Mouse (Mus musculus): Measurements from ENCODE around the gene Ndufa1. TPM values are rescaled to one million over a fixed set of nuclear protein-coding genes. Genes with fewer than 3 reads are reported as not detected.
"Not testable (repeated sequence)": the region's sequence is repeated elsewhere in the genome, so short reads cannot be mapped to it uniquely, and the experiment has no call there.

The Ndufa1 gene
- 100 to 1,000 TPM; 230 TPM for total RNA-seq (2021)

- DNase-seq = peak; percentile 82 to 83
These were observed at the start of gene Ndufa1, which contains the start of gene Rnf113a1 for GRCm38 (mm10) chrX:37191105-37191743. Gene Ndufa1, minus strand, starts transcription at chrX:37191163. Gene Rnf113a1, plus strand, starts transcription at chrX:37191245.

DNA sequence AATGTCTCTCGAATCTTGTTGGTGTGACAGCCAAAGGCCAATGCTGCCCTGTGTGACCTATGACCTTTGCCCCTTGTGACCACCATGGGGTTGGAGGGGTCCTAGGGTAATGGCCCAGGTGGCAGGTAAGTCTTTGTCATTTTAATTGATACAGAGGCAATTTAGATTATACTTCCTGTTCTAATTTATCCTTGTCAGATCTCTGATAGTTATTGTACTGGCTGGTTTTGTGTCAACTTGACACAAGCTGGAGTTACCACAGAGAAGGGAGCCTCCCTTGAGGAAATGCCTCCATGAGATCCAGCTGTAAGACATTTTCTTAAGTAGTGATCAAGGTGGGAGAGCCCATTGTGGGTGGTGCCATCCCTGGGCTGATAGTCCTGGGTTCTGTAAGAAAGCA is 31.2 kb upstream of the Ndufa1 start, which contains the start of gene Rhox1:
Rhox1 (minus strand) TSS at position 101 of the 400 bp plus-strand sequence.
- not testable (repeated sequence) for DNase-seq

- DNase-seq = no peak
These were observed 20.0 kb upstream of the Ndufa1 start, which contains the start of gene Gm9 for GRCm38 (mm10) chrX:37210941-37211340. Gene Gm9, minus strand, starts transcription at chrX:37211041.

DNA sequence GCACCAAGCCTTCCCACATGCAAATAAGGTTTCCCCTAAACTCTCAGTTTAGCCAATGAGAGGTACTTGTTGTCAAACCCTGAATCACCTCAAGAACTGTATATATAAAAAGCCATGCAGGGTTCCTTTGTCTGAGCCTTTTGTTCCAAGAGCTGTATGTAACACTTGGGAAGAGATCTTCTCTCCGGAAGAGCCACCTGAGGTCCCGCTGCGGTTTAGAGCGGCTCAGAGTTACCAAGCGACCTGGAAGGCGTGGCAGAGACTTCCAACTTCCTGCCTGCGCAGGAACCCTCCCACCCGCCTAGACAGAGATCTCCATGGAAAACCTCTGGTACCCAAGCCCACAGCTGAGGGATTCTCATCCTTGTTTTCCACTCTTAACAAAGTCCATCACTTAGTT is 7.7 kb upstream of the Ndufa1 start:
- DNase-seq = no peak

GRCm38 (mm10) chrX:37191744-37192379 is 899 bp upstream of the Ndufa1 start:
- peak in 1 of 2 experiments; percentile 18 for DNase-seq

DNA sequence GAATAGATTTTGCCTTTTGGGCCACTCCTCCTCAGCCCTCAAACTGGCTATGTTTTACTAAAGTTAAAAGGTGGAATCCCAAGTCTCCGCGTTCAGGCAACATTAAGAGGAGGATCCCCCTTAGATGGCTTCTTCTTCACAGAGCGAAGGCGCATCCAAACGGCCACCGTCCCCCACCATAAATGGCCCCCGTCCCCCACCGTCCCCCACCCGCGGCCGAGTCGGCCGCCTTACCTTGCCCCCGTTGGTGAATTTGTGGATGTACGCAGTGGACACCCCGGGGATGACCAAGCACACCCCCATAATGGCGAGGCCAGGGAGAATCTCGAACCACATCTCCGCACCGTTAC is 233 bp downstream of the Ndufa1 start:
- no peak for DNase-seq

GRCm38 (mm10) chrX:37184401-37184800 is 6.6 kb downstream of the Ndufa1 start:
- DNase-seq = not testable (repeated sequence)

DNA sequence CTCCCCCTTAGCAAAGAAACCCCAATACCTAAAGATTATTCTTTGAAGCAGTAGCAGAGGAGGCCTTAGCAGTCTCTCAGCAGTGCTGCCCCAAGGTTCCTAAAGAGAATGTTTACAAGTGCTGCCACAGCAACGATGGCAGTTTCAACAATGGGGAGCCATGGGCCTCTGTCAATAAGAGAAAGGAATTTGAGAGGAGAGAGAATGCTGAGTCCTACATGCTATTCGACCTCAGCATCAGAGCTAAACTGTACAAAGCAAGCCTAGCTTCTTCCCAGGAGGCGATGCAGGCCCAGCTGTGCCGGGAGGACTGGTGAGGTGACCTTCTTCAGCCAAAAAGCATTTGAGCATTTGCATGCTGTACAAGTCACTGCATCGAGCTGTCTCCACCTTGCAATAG is 22.2 kb downstream of the Ndufa1 start, which contains the start of gene Akap14:
Akap14 (minus strand) TSS at position 101 of the 400 bp plus-strand sequence.
- no peak for DNase-seq

DNA sequence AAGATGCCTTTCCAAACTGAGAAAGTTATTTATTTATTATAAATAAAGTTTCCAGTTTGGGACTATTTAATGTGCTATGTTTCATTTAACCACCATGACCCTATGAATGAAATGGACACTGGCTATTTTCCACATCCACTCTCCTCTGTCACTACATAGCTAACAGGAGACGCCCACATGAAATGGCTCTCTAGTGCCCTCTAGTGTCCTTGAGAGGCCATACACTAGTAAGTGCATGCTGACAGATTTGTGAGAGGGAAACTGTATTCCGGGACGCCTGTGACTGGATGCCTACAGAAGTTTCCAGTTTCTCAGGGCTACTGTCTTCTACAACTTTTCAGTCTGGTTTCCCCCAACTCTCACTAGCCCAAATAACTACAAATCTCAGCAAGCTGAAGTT is 23.9 kb downstream of the Ndufa1 start:
- no peak for DNase-seq

GRCm38 (mm10) chrX:37163115-37163514 is 27.8 kb downstream of the Ndufa1 start:
- DNase-seq = no peak

GRCm38 (mm10) chrX:37161169-37161568 is 29.8 kb downstream of the Ndufa1 start:
- no peak for DNase-seq

- DNase-seq = no peak
These were observed 33.1 kb downstream of the Ndufa1 start for GRCm38 (mm10) chrX:37157839-37158238.

DNA sequence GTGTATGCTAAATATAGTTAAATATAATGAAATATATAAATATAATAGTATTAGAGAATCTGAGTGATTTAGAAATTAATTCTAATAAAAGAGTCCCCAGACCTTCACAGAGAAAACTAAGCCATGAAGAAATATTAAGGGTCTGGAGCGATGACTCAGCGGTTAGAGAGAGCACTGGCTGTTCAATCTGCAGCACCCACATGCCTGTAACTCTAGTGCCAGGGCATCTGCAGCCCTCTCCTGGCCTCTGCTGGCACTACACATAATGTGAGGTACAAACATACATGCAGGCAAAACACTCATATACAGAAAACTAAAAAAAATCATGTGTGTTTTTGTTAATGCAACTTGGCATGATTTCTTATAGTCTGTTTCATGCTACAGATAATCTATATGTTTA is 46.0 kb downstream of the Ndufa1 start:
- no peak for DNase-seq

DNA sequence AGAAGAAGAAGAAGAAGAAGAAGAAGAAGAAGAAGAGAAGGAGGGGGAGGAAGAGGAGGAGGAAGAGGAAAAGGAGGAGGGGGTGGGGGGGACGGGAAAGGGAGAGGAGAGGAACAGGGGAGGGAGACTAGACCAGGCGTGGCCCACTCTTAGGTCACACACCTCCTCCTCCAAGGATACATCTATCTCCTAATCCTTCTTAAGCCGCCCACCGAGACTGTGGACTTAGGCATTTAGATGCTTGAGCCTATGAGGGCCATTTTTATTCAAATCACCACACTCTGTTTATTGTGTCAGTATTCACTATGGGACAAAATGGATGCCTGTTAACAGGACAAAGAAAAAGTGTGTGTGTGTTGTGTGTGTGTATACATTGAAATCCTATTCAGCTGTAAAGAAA is 46.5 kb downstream of the Ndufa1 start:
- DNase-seq = not testable (repeated sequence)

DNA sequence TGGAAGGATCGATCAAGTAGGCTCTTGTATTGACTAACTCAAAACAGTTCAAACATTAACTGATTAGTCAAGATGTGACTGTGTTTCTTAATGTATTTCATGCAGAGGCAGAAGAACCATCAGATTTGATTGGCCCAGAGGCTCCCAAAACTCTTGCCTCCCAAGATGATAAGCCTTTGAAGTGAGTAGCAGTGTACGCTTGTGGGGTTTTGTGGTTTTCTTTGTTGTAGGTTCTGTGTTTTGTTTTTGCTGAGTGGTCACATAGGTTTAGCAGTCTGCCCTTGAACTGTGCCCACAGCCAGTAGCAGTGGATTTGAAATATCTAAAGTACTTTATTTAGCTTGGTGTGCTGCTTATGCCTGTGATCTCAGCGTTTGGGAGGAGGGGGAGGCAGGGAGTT is 49.2 kb downstream of the Ndufa1 start:
- no peak for DNase-seq

Other genes starting within 250 kb of the Ndufa1 start
- gene Sept6, start 199.4 kb downstream of the Ndufa1 start, total RNA-seq (2021) = 10 to 100 TPM; 47.4 to 49.1 TPM
- gene Sowahd, start 142.3 kb downstream of the Ndufa1 start, total RNA-seq (2021) = not detected
- gene Rpl39, start 105.8 kb downstream of the Ndufa1 start, total RNA-seq (2021) = 100 to 1,000 TPM; 237 to 247 TPM
- 10 to 100 TPM; 19.9 to 22.7 TPM for gene Upf3b, start 80.8 kb downstream of the Ndufa1 start, total RNA-seq (2021)
- gene Nkap, start 64.4 kb downstream of the Ndufa1 start, total RNA-seq (2021) = 10 to 100 TPM; 13.1 to 15.3 TPM
- gene Akap14, start 22.3 kb downstream of the Ndufa1 start, total RNA-seq (2021) = under 1 TPM in 1 of 2 experiments, not detected in 1; 0.20 TPM
- gene Rnf113a1, start 82 bp upstream of the Ndufa1 start, total RNA-seq (2021) = 1 to 10 TPM; 5.7 to 7.5 TPM
- gene Gm9, start 19.9 kb upstream of the Ndufa1 start, total RNA-seq (2021) = not detected
- gene Rhox1, start 31.1 kb upstream of the Ndufa1 start, total RNA-seq (2021) = not detected
- not detected for gene Rhox2a, start 53.8 kb upstream of the Ndufa1 start, total RNA-seq (2021)
- not detected for gene Rhox3a, start 58.8 kb upstream of the Ndufa1 start, total RNA-seq (2021)
- not detected for gene Rhox4a, start 74.2 kb upstream of the Ndufa1 start, total RNA-seq (2021)
- not detected for gene Rhox3a2, start 188.9 kb upstream of the Ndufa1 start, total RNA-seq (2021)
- gene Rhox4a2, start 199.7 kb upstream of the Ndufa1 start, total RNA-seq (2021) = not detected
- gene Rhox2b, start 220.9 kb upstream of the Ndufa1 start, total RNA-seq (2021) = not detected
- not detected for gene Rhox4b, start 241.3 kb upstream of the Ndufa1 start, total RNA-seq (2021)